Mouse (Mus musculus): ENCODE data around the gene Rhox2h. TPM values are rescaled to one million over a fixed set of nuclear protein-coding genes. Genes with fewer than 3 reads are reported as not detected.
"Not testable (repeated sequence)": the region's sequence is repeated elsewhere in the genome, so short reads cannot be mapped to it uniquely, and the experiment has no call there.

The Rhox2h gene
- not detected in 2 replicates for polyA plus RNA-seq (2015; fragmentation: Nextera tagmentation; extraction: Ambion mirVana)

DNA sequence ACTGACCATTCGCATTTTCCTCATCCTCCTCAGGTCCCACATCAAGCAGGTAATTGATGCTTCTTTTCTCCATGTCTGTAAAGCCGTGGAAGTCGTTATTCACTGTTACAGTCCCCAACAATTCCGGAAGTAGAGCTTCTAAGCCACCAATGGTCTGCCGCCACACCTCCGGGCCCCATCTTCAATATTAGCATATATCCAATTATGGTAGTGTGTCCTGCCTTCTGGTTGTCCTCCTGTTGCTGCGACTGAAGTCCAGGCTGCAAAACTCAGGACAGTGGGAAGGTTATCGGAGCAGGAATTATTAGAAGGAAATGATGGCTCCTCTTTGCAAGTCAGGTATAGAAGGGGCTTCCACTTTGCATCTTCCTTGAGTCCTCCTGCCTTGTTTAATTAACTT lies at the start of gene Rhox2h:
TSS of gene Rhox2h (minus strand) at position 101 of the 400 bp plus-strand sequence.
- not testable (repeated sequence) for ATAC-seq (ENCODE audit: low FRiP score, low read depth); H3K36me3 ChIP-seq; H3K4me3 ChIP-seq; H3K4me1 ChIP-seq (replicated peaks); H3K9me3 ChIP-seq; H3K27me3 ChIP-seq; H3K4me2 ChIP-seq; H3K9ac ChIP-seq; H3K27ac ChIP-seq (replicated peaks)
- 88% methylated on average over 8 of the region's 8 CpGs for whole genome bisulfite sequencing

DNA sequence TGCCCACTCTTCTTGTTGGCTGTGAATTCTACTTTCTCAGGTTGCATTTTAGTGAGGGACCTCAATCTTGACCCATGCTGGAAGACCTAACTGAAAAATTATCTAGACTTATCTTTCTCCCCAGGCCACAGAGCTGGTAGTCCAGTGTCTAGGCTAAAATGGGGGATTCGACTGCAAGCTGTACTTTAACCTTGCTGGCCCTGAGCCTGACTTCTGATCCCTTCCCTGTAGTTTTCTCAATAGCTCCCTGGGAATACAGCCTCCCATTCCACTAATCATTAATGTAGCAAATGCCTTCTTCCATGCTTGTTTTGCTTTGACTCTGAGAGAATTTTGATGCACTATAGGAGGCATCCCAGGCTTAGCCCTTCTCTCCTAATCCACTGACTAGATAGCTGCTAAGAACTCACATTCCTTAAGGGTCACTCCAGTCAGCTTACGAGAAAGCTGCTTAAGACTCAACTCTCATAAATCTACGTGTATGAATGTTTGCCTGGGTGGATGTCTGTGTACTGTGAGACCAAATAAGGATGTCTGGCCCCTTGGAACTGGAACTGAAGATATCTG lies 28.8 kb upstream of the Rhox2h start:
- H3K27ac ChIP-seq (replicated peaks), result no peak overlapping the region
- no peak overlapping the region for H3K4me2 ChIP-seq
- no peaks in the 10 kb centered on the region for H3K27me3 ChIP-seq
- H3K36me3 ChIP-seq, result no peaks in the 10 kb centered on the region
- WGBS, result 69% methylated on average over 3 of the region's 3 CpGs
- no peaks in the 10 kb centered on the region for H3K9me3 ChIP-seq
- no peaks in the 10 kb centered on the region for H3K4me1 ChIP-seq (replicated peaks)
- no peak for ATAC-seq (ENCODE audit: low FRiP score, low read depth)
- H3K9ac ChIP-seq, result no peak overlapping the region
- no peak overlapping the region for H3K4me3 ChIP-seq

- H3K4me3 ChIP-seq, result no peak overlapping the region
- no peak overlapping the region for H3K27ac ChIP-seq (replicated peaks)
- no peaks in the 10 kb centered on the region for H3K4me1 ChIP-seq (replicated peaks)
- H3K27me3 ChIP-seq, result no peaks in the 10 kb centered on the region
- H3K9me3 ChIP-seq, result no peaks in the 10 kb centered on the region
- no peaks in the 10 kb centered on the region for H3K36me3 ChIP-seq
- ATAC-seq (ENCODE audit: low FRiP score, low read depth), result no peak
- 88% methylated on average over 2 of the region's 2 CpGs for WGBS
- no peak overlapping the region for H3K9ac ChIP-seq
- H3K4me2 ChIP-seq, result no peak overlapping the region
These were observed 19.2 kb upstream of the Rhox2h start for GRCm38 (mm10) chrX:37692261-37692660.

GRCm38 (mm10) chrX:37683031-37683715 lies 10.1 kb upstream of the Rhox2h start:
- WGBS, result 85% methylated on average over 24 of the region's 24 CpGs
- no peak overlapping the region for H3K4me2 ChIP-seq
- no peaks in the 10 kb centered on the region for H3K9me3 ChIP-seq
- no peak for ATAC-seq (ENCODE audit: low FRiP score, low read depth)
- H3K4me3 ChIP-seq, result no peak overlapping the region
- H3K9ac ChIP-seq, result no peak overlapping the region
- no peaks in the 10 kb centered on the region for H3K4me1 ChIP-seq (replicated peaks)
- no peak overlapping the region for H3K27ac ChIP-seq (replicated peaks)
- no peaks in the 10 kb centered on the region for H3K27me3 ChIP-seq
- H3K36me3 ChIP-seq, result no peaks in the 10 kb centered on the region

DNA sequence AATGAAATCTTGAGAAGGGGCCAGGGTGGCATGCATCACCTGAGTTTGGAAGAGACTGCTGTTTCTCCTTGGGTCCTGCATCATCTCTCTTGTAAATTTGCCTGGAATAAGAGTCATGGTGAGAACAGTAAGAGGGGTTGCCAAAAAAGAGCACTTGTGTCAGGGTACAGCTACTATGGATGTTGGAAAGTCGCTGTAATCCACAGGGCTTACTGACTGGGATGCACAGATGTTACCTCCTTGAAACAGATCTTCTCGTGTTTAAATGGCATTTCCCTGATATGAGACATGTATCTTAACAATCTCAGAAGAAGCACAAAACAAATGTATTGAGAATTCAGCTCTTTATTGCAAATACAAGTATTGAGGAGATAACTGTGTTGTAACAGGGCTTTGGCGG lies 4.4 kb downstream of the Rhox2h start, which contains the start of gene Rhox3h:
TSS of gene Rhox3h (minus strand) at position 101 of the 400 bp plus-strand sequence.
- H3K4me3 ChIP-seq; H3K36me3 ChIP-seq; H3K9me3 ChIP-seq; H3K27me3 ChIP-seq; H3K27ac ChIP-seq (replicated peaks); H3K4me2 ChIP-seq; ATAC-seq (ENCODE audit: low FRiP score, low read depth); H3K9ac ChIP-seq; H3K4me1 ChIP-seq (replicated peaks): not testable (repeated sequence)
- 100% methylated on average over 1 of the region's 3 CpGs for WGBS

DNA sequence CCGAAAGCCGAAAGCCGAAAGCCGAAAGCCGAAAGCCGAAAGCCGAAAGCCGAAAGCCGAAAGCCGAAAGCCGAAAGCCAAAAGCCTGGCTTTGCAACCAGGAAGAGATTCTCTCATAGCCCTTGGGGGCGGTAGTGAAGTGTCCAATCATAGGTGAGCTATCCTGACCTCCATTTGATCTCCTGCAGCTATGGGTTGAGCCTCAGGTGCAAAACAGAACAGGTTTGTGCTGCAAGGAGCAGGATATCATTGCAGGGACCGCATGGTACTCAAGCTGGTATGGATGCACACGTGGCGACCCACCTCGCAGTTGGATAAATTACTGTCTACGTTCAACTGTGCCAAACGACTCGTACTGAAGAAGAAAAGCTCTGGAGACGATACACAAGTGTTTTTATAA lies 21.9 kb downstream of the Rhox2h start, which contains the start of gene Rhox4g:
TSS of gene Rhox4g (minus strand) at position 101 of the 400 bp plus-strand sequence.
- not testable (repeated sequence) for H3K9ac ChIP-seq; H3K4me3 ChIP-seq; H3K4me2 ChIP-seq; H3K4me1 ChIP-seq (replicated peaks); H3K9me3 ChIP-seq; H3K27me3 ChIP-seq; ATAC-seq (ENCODE audit: low FRiP score, low read depth); H3K36me3 ChIP-seq; H3K27ac ChIP-seq (replicated peaks)
- WGBS, result 94% methylated on average over 16 of the region's 20 CpGs

DNA sequence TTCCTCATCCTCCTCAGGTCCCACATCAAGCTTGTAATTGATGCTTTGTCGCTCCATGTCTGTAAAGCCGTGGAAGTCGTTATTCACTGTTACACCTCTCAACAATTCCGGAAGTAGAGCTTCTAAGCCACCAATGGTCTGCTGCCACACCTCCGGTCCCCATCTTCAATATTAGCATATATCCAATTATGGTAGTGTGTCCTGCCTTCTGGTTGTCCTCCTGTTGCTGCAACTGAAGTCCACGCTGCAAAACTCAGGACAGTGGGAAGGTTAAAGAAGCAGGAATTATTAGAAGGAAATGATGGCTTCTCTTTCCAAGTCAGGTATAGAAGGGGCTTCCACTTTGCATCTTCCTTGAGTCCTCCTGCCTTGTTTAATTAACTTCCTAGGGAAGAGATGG lies 29.7 kb downstream of the Rhox2h start, which contains the start of gene Rhox2g:
TSS of gene Rhox2g (minus strand) at position 101 of the 400 bp plus-strand sequence.
- not testable (repeated sequence) for H3K9ac ChIP-seq; H3K4me3 ChIP-seq; H3K27me3 ChIP-seq; H3K9me3 ChIP-seq; H3K4me2 ChIP-seq; ATAC-seq (ENCODE audit: low FRiP score, low read depth); H3K27ac ChIP-seq (replicated peaks); H3K4me1 ChIP-seq (replicated peaks); H3K36me3 ChIP-seq
- WGBS, result 92% methylated on average over 6 of the region's 6 CpGs

- not testable (repeated sequence) for ATAC-seq (ENCODE audit: low FRiP score, low read depth); H3K4me3 ChIP-seq; H3K9me3 ChIP-seq; H3K4me2 ChIP-seq; H3K27ac ChIP-seq (replicated peaks); H3K27me3 ChIP-seq; H3K9ac ChIP-seq; H3K36me3 ChIP-seq; H3K4me1 ChIP-seq (replicated peaks)
- WGBS, result 86% methylated on average over 2 of the region's 2 CpGs
These were observed 44.6 kb downstream of the Rhox2h start, which contains the start of gene Rhox3g for GRCm38 (mm10) chrX:37628512-37628911. Rhox3g (minus strand) TSS chrX:37628612.

Other genes with a start within 250 kb of the Rhox2h start
- gene Rhox4b, start 240.8 kb downstream of the Rhox2h start, polyA plus RNA-seq (2015; fragmentation: Nextera tagmentation; extraction: Ambion mirVana), result not detected in 2 replicates
- not detected in 2 replicates for gene Rhox2c, start 219.6 kb downstream of the Rhox2h start, polyA plus RNA-seq (2015; fragmentation: Nextera tagmentation; extraction: Ambion mirVana)
- not detected in 2 replicates for gene Rhox3c, start 214.7 kb downstream of the Rhox2h start, polyA plus RNA-seq (2015; fragmentation: Nextera tagmentation; extraction: Ambion mirVana)
- gene Rhox4c, start 192.9 kb downstream of the Rhox2h start, polyA plus RNA-seq (2015; fragmentation: Nextera tagmentation; extraction: Ambion mirVana), result not detected in 2 replicates
- gene Rhox2d, start 179.8 kb downstream of the Rhox2h start, polyA plus RNA-seq (2015; fragmentation: Nextera tagmentation; extraction: Ambion mirVana), result not detected in 2 replicates
- not detected in 2 replicates for gene Rhox4d, start 158.9 kb downstream of the Rhox2h start, polyA plus RNA-seq (2015; fragmentation: Nextera tagmentation; extraction: Ambion mirVana)
- gene Rhox2e, start 142.8 kb downstream of the Rhox2h start, polyA plus RNA-seq (2015; fragmentation: Nextera tagmentation; extraction: Ambion mirVana), result not detected in 2 replicates
- not detected in 2 replicates for gene Rhox3e, start 131.3 kb downstream of the Rhox2h start, polyA plus RNA-seq (2015; fragmentation: Nextera tagmentation; extraction: Ambion mirVana)
- not detected in 2 replicates for gene Rhox4e, start 115.9 kb downstream of the Rhox2h start, polyA plus RNA-seq (2015; fragmentation: Nextera tagmentation; extraction: Ambion mirVana)
- not detected in 2 replicates for gene Rhox2f, start 101.9 kb downstream of the Rhox2h start, polyA plus RNA-seq (2015; fragmentation: Nextera tagmentation; extraction: Ambion mirVana)
- not detected in 2 replicates for gene Rhox3f, start 92.3 kb downstream of the Rhox2h start, polyA plus RNA-seq (2015; fragmentation: Nextera tagmentation; extraction: Ambion mirVana)
- gene Rhox4f, start 65.6 kb downstream of the Rhox2h start, polyA plus RNA-seq (2015; fragmentation: Nextera tagmentation; extraction: Ambion mirVana), result not detected in 2 replicates
- not detected in 2 replicates for gene Rhox3g, start 44.7 kb downstream of the Rhox2h start, polyA plus RNA-seq (2015; fragmentation: Nextera tagmentation; extraction: Ambion mirVana)
- gene Rhox2g, start 29.8 kb downstream of the Rhox2h start, polyA plus RNA-seq (2015; fragmentation: Nextera tagmentation; extraction: Ambion mirVana), result not detected in 2 replicates
- not detected in 2 replicates for gene Rhox4g, start 21.9 kb downstream of the Rhox2h start, polyA plus RNA-seq (2015; fragmentation: Nextera tagmentation; extraction: Ambion mirVana)
- gene Rhox3h, start 4.5 kb downstream of the Rhox2h start, polyA plus RNA-seq (2015; fragmentation: Nextera tagmentation; extraction: Ambion mirVana), result not detected in 2 replicates
- 0.22 and 1.4 TPM in 2 replicates for gene Rhox5, start 131.6 kb upstream of the Rhox2h start, polyA plus RNA-seq (2015; fragmentation: Nextera tagmentation; extraction: Ambion mirVana)
- not detected in 2 replicates for gene Rhox6, start 153.6 kb upstream of the Rhox2h start, polyA plus RNA-seq (2015; fragmentation: Nextera tagmentation; extraction: Ambion mirVana)
- not detected in 2 replicates for gene Rhox7a, start 158.4 kb upstream of the Rhox2h start, polyA plus RNA-seq (2015; fragmentation: Nextera tagmentation; extraction: Ambion mirVana)
- 0.17 TPM in 1 of 2 replicates, not detected in the other for gene Rhox8, start 205.7 kb upstream of the Rhox2h start, polyA plus RNA-seq (2015; fragmentation: Nextera tagmentation; extraction: Ambion mirVana)
- not detected in 2 replicates for gene Rhox7b, start 224.0 kb upstream of the Rhox2h start, polyA plus RNA-seq (2015; fragmentation: Nextera tagmentation; extraction: Ambion mirVana)
- not detected in 2 replicates for gene Rhox9, start 228.5 kb upstream of the Rhox2h start, polyA plus RNA-seq (2015; fragmentation: Nextera tagmentation; extraction: Ambion mirVana)

Measured in hindbrain, embryonic 15.5 days (tissue).